Mouse (Mus musculus) kidney, embryonic 14.5 days (tissue): Measurements from ENCODE around the gene Trpm2. TPM values are rescaled to one million over a fixed set of nuclear protein-coding genes. Genes with fewer than 3 reads are reported as not detected.

Experiments used
- ATAC-seq: fragments of 200-750 bp; cut with Nextera tagmentation; 2 replicates; pipeline ENCODE4 v1.8.0; 2017; ENCODE audit warnings: moderate number of reproducible peaks, mild to moderate bottlenecking, moderate TSS enrichment, moderate library complexity; ENCODE audit not compliant: low FRiP score, low TSS enrichment
- H3K27ac ChIP-seq: fragments of 300-500 bp; sonication (generic); 2 replicates; pipeline ENCODE4 v1.5.1; 2014; ENCODE audit warnings: low read depth, mild to moderate bottlenecking, low read length, moderate library complexity, mixed read lengths
- H3K27me3 ChIP-seq: fragments of 300-500 bp; sonication (generic); 2 replicates; pipeline ENCODE4 v1.6.1; 2014; ENCODE audit warnings: mild to moderate bottlenecking, low read length; ENCODE audit not compliant: control insufficient read depth, insufficient read depth
- H3K36me3 ChIP-seq: fragments of 300-500 bp; sonication (generic); 2 replicates; pipeline ENCODE4 v1.6.1; 2014; ENCODE audit warnings: low read length, mixed read lengths; ENCODE audit not compliant: control insufficient read depth, insufficient read depth
- H3K4me1 ChIP-seq: fragments of 300-500 bp; sonication (generic); 2 replicates; pipeline ENCODE4 v1.6.1; 2014; ENCODE audit warnings: low read length, mixed read lengths; ENCODE audit not compliant: control insufficient read depth, insufficient read depth
- H3K4me2 ChIP-seq: fragments of 300-500 bp; sonication (generic); replicated peaks from 2 replicates; pipeline ENCODE4 v1.6.1; 2014; ENCODE audit warnings: low read depth, mild to moderate bottlenecking, low read length
- H3K4me3 ChIP-seq: fragments of 300-500 bp; sonication (generic); 2 replicates; pipeline ENCODE4 v1.5.1; 2014; ENCODE audit warnings: mild to moderate bottlenecking, low read length
- H3K9ac ChIP-seq: fragments of 300-500 bp; sonication (generic); 2 replicates; pipeline ENCODE4 v1.6.1; 2014; ENCODE audit warnings: low read depth, mild to moderate bottlenecking, low read length, moderate library complexity
- H3K9me3 ChIP-seq: fragments of 300-500 bp; sonication (generic); 2 replicates; pipeline ENCODE4 v1.6.1; 2016; ENCODE audit warnings: low read length; ENCODE audit not compliant: control insufficient read depth
- WGBS: fragments of 180-500 bp; shearing (Covaris S2); extraction: QIAGEN DNeasy Blood & Tissue Kit; methylation state at CpG from one replicate; pipeline ENCODE4 v1.1.7; 2014; 5-methylcytosine and 5-hydroxymethylcytosine counted together
- polyA plus RNA-seq: library from polyadenylated mRNA; unstranded; fragments of >200 nt; fragmentation: Nextera tagmentation; extraction: Ambion mirVana; gene quantifications from 2 replicates; pipeline ENCODE4 v1.2.1, GENCODE M21; 2014

Gene Trpm2
- polyA plus RNA-seq, 1 experiment from 2014 or later, result 0.54 TPM

DNA sequence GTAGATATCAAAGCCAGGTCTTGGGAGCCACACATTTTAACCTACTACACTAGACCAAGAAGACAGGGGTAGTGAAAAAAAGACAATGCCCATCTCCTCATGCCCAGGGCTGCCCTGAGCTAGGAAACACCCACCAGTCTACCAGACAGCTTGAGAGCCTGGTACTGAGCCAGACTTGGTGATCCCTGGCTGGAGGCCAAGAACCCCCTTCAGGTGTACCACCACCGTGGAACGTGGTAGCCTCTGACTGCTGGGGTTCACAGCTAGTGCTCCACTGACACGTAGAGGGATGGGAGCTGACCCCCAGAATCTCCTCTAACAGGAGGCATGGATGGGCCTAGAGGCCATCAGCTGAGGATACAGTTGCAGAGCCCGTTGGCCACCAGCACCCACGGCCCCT is 29.8 kb upstream of the Trpm2 start:
- Histone ChIP-seq H3K9ac (no peak overlapping the region), H3K4me3 (no peak overlapping the region), H3K36me3 (peaks cover 80% of the 10 kb centered on the region), H3K4me1 (no peaks in the 10 kb centered on the region), H3K27ac (no peak overlapping the region), H3K27me3 (no peaks in the 10 kb centered on the region), H3K4me2 (no peak overlapping the region), H3K9me3 (no peaks in the 10 kb centered on the region)
- WGBS, result 95% methylated on average over 5 of the region's 5 CpGs
- no peak for ATAC-seq

DNA sequence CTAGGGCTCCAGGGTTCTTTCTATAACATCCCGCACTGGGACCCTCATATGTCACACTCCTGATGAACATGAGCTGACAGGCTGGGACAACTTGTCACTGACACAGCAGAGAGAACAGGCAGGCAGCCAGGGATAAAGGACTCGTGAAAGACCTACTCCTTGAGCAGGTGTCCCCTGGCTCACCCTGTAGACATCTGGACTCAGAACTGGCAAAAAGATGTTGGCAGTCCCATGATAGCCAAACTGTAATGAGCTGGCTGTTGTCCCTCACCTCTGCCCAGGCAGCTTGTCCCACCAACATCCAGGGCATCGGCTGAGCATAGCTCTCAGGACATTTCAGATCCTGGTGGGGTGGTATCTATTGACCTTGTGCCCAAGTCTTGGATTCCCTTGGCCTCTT is 25.3 kb upstream of the Trpm2 start:
- Histone ChIP-seq H3K36me3 (peaks cover 91% of the 10 kb centered on the region), H3K27ac (no peak overlapping the region), H3K9me3 (no peaks in the 10 kb centered on the region), H3K4me2 (no peak overlapping the region), H3K27me3 (no peaks in the 10 kb centered on the region), H3K4me3 (no peak overlapping the region), H3K4me1 (no peaks in the 10 kb centered on the region), H3K9ac (no peak overlapping the region)
- WGBS, result 93% methylated on average over 3 of the region's 3 CpGs
- no peak for ATAC-seq

DNA sequence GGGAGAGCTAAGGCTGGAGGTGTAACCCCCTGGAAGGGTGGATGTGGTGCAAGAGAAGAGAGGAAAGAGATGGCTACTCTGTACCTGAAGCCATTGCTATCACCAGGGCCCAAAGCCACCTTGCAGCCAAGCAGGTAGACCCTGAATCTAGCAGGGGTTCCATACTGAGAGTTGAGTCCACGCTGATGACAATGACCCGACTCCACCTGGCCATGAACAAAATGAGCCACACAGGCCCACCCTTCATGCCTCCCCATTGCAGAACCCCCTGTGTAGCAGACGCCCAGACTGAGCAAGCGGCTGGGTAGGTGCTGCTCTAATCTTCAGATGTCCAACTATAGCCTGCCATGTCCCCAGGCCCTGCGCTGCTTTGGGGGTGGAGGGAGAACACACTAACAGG is 15.4 kb upstream of the Trpm2 start:
- Histone ChIP-seq H3K9ac (no peak overlapping the region), H3K27ac (no peak overlapping the region), H3K27me3 (no peaks in the 10 kb centered on the region), H3K9me3 (no peaks in the 10 kb centered on the region), H3K4me2 (no peak overlapping the region), H3K4me1 (no peaks in the 10 kb centered on the region), H3K36me3 (peaks cover 43% of the 10 kb centered on the region), H3K4me3 (no peak overlapping the region)
- WGBS, result 76% methylated on average over 5 of the region's 5 CpGs
- ATAC-seq, result no peak

DNA sequence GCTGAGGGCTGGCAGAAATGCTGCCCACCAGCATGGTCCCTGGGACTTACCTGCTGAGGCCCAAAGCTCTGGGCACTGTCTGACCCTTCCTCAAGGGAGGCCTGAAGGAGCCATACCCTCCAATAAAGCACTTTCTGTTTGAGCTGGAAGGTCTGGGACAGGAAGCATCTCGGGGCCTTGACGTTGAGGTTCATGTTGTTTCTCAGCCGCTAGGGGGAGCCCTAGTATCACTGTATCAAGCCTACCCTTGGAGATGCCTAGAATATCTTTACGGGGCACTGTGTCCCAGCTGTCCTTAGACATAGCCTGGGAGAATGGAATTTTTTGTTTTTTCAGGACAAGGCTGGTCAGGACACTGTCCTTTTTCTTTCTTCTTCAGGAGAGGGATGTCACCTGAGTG is 14.3 kb upstream of the Trpm2 start:
- H3K27me3 ChIP-seq, result no peaks in the 10 kb centered on the region
- H3K9me3 ChIP-seq, result no peaks in the 10 kb centered on the region
- peaks cover 32% of the 10 kb centered on the region for H3K36me3 ChIP-seq
- H3K4me1 ChIP-seq, result no peaks in the 10 kb centered on the region
- peak; percentile 58 for ATAC-seq
- no peak overlapping the region for H3K27ac ChIP-seq
- H3K9ac ChIP-seq, result no peak overlapping the region
- 0% methylated on average over 4 of the region's 4 CpGs for WGBS
- H3K4me3 ChIP-seq, result no peak overlapping the region
- no peak overlapping the region for H3K4me2 ChIP-seq

DNA sequence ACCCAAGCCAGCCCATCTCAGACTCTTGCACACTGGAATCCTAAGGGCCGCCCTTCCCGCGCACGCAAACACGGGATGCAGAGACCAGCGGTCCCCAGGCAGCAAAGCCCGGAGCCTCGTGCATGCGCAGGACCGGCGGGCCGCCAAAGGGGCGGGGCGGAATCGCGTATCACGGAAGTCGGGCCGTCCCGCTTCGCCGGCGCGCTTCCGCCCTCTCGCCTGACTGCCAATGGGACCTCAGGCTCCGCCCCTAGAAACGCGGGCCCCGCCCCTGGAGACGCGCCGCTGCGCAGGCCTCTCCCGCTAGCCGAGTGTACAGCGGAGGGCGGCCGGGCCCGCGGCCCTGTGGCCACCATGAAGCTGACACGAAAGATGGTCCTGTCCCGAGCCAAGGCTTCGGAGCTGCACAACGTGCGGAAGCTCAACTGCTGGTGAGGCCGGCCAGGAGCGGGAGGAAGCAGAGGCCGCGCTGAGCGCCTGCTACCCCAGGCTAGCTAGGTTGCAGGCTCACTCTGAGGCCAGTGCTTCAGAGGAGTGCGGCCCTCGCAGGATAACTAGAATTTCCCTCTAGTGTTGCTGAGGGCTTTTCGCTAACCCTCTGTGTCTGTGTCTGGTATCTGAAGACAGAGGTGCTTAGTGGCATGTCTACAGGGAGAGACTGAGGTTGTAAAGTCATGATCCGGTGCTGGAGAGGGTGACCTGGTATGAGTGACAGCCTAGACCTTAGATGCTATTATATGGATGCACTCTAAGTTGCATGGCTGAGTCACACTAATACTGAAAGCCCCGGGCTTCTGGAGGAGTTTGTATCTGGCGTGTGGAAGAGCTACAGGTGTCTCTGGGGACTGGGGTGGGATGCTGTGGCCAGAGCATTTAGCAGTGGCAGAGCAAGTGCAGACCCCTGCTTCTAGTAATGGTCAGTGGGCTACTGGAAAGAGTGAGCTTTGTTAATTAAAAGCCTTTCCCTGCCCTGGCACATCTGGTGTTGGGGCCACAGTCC is 8.3 kb upstream of the Trpm2 start, which contains the start of gene 1810043G02Rik:
Gene 1810043G02Rik, plus strand, starts transcription at position 174 of the 1,000 bp plus-strand sequence.
- WGBS, result 2% methylated on average over 56 of the region's 57 CpGs
- peak within 1 kb of the TSS; percentile 80 for H3K9ac ChIP-seq
- peak within 1 kb of the TSS; percentile 69 for H3K4me2 ChIP-seq
- peak; percentile 98 for ATAC-seq
- H3K4me3 ChIP-seq, result peak within 1 kb of the TSS; percentile 77
- H3K27ac ChIP-seq, result peak within 1 kb of the TSS; percentile 51; the same call in 1 of the 2 replicates
- H3K4me1 ChIP-seq, result peaks cover 5% of the 10 kb centered on the region; the same call in 1 of the 2 replicates
- no peaks in the 10 kb centered on the region for H3K27me3 ChIP-seq
- peaks cover 9% of the 10 kb centered on the region; the same call in 1 of the 2 replicates for H3K36me3 ChIP-seq
- H3K9me3 ChIP-seq, result no peaks in the 10 kb centered on the region

DNA sequence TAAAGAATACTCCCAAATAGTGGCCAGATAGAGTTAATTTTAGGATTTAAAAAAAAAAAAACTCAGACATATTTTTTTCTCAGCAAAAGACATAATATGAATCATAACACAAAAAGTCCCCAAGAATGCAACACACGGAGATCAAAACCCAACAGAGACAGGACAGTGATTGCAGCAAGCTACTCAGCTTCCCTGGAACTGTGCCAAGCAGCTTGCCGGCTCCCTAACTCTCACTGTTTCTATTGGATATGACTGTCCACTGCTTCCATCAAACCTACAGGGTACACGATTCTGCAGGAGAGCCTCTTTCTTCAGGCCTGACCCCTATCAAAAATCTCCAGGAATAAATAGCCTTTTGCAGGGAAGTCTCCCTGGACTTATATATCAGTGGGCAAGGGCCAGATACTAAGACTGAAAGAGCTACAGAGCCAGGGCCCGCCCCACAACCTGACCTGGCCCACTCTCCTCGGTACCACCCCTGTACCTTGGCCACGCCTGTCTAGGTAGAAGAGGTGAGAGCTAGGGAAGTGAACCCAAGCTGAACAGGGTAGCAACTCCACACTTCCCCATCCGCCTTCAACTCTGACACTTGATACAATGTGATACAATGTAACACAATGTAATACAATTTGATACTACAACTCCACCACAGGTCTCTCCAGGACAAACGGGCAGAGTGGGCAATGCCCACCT is 6.2 kb upstream of the Trpm2 start:
- no peak overlapping the region for H3K4me3 ChIP-seq
- peaks cover 5% of the 10 kb centered on the region; the same call in 1 of the 2 replicates for H3K4me1 ChIP-seq
- H3K36me3 ChIP-seq, result peaks cover 5% of the 10 kb centered on the region; the same call in 1 of the 2 replicates
- H3K4me2 ChIP-seq, result no peak overlapping the region
- H3K27ac ChIP-seq, result no peak overlapping the region
- WGBS, result 65% methylated on average over 8 of the region's 8 CpGs
- H3K9ac ChIP-seq, result no peak overlapping the region
- no peak for ATAC-seq
- H3K27me3 ChIP-seq, result no peaks in the 10 kb centered on the region
- H3K9me3 ChIP-seq, result no peaks in the 10 kb centered on the region

DNA sequence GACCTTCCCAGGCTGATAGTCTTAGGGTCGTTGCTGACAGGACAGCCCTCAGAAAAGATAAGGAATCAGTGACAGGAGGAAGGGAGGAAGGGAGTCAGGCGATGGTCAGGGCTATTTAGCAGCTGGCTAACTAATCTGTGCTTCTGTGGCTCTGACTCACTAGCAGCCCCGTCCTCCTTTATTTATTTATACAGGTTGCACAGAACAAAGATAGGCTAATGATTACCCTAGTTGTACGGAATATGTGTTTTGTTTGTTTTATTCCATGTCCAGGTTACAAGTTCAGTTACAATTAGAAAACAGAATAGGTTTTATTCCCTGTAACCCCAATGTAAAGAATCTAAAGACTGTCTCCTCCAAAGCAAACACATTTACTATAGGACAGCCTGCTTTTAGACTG is 5.3 kb upstream of the Trpm2 start:
- Histone ChIP-seq H3K9ac (no peak overlapping the region), H3K4me3 (no peak overlapping the region), H3K4me1 (peaks cover 5% of the 10 kb centered on the region; the same call in 1 of the 2 replicates), H3K4me2 (no peak overlapping the region), H3K9me3 (no peaks in the 10 kb centered on the region), H3K36me3 (no peaks in the 10 kb centered on the region), H3K27me3 (0 out of 2 replicates have a peak, but pooled peaks cover under 1% of the 10 kb centered on the region), H3K27ac (no peak overlapping the region)
- ATAC-seq, result no peak
- 31% methylated on average over 4 of the region's 4 CpGs for WGBS

DNA sequence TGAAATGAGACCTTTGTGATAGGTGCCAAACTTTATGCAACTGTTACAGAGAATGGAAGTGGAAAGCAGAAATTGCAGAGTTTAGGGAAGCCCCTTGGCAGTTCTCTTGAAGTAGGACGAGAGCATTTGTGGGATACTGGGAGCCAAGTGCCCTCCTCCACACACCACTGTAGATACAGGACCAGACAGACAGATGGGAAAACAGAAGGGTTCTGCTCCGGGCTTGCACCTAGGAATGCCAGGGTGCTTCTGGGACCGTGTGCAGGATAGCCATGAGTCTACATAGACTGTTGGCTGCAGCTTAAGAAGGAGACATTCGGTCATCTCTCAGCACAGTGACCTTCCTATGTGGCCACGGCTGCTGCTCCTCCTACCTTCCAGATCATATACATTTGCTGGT is 4.4 kb upstream of the Trpm2 start:
- no peak overlapping the region for H3K4me2 ChIP-seq
- H3K9me3 ChIP-seq, result no peaks in the 10 kb centered on the region
- peaks cover 8% of the 10 kb centered on the region for H3K27me3 ChIP-seq
- WGBS, result 66% methylated on average over 5 of the region's 5 CpGs
- H3K4me1 ChIP-seq, result peaks cover 5% of the 10 kb centered on the region; the same call in 1 of the 2 replicates
- no peak for ATAC-seq
- no peak overlapping the region for H3K9ac ChIP-seq
- no peaks in the 10 kb centered on the region for H3K36me3 ChIP-seq
- no peak overlapping the region for H3K4me3 ChIP-seq
- H3K27ac ChIP-seq, result no peak overlapping the region
